Mouse (Mus musculus) small intestine, adult 2 months (tissue): Measurements from ENCODE around the gene Abcb8.

Source experiments
- CTCF ChIP-seq: fragments of 200-500 bp; IDR thresholded peaks from 2 replicates; pipeline ENCODE4 v1.5.1; 2012; ENCODE audit warnings: low read depth, mild to moderate bottlenecking, control low read depth, inconsistent platforms, low read length, moderate library complexity, mixed read lengths; ENCODE audit not compliant: insufficient replicate concordance, insufficient read length; ENCODE audit errors: extremely low read depth
- POLR2A ChIP-seq: fragments of 200-500 bp; IDR thresholded peaks from 2 replicates; pipeline ENCODE4 v1.6.1; 2012; ENCODE audit warnings: low read depth, mild to moderate bottlenecking, control low read depth, inconsistent platforms, low read length, moderate library complexity

- TF ChIP-seq CTCF (no peak), POLR2A (no peak)
Observed at GRCm38 (mm10) chr5:24391864-24392263, 1.6 kb upstream of the Abcb8 start, which contains the start of gene Atg9b.
